13 mouse cellular contexts compared by ENCODE assay signal in genomic region chr6:133934667-133935066, GRCm38 (mm10).
"Had no signal": no experiment of that assay in that cellular context is flagged by ENCODE, and none has a peak within 500 bp of the region (broad histone marks: within the 10 kb centered on the region; RNA-seq: fewer than 3 reads in every experiment).

No protein-coding gene starts in this region.

- H3K36me3 ChIP-seq: limb, embryonic 12.5 days; liver, embryonic 15.5 days; midbrain, embryonic 13.5 days; neural tube, embryonic 12.5 days; stomach, embryonic 15.5 days had no signal

- H3K4me1 ChIP-seq: limb, embryonic 12.5 days; liver, embryonic 15.5 days; midbrain, embryonic 13.5 days; neural tube, embryonic 12.5 days; stomach, embryonic 15.5 days had no signal

- H3K4me2 ChIP-seq: limb, embryonic 12.5 days; liver, embryonic 15.5 days; lung, embryonic 14.5 days; midbrain, embryonic 13.5 days; neural tube, embryonic 12.5 days; stomach, embryonic 15.5 days had no signal

- DNase-seq: kidney, adult 11 months; kidney, adult 9 months; kidney, postnatal 14 days; lung, embryonic 14.5 days; lung, postnatal 14 days; right cerebral cortex, postnatal 4 days; spleen, adult 18-20 months; thymus, postnatal 36 days had no signal

- H3K9me3 ChIP-seq: limb, embryonic 12.5 days; liver, embryonic 15.5 days; midbrain, embryonic 13.5 days; neural tube, embryonic 12.5 days; stomach, embryonic 15.5 days had no signal

- H3K27ac ChIP-seq: limb, embryonic 12.5 days; liver, embryonic 15.5 days; midbrain, embryonic 13.5 days; neural tube, embryonic 12.5 days; stomach, embryonic 15.5 days had no signal

- ATAC-seq: midbrain, embryonic 13.5 days had no signal

- H3K4me3 ChIP-seq: limb, embryonic 12.5 days; liver, embryonic 15.5 days; midbrain, embryonic 13.5 days; neural tube, embryonic 12.5 days; stomach, embryonic 15.5 days had no signal

- H3K27me3 ChIP-seq: limb, embryonic 12.5 days; liver, embryonic 15.5 days; midbrain, embryonic 13.5 days; neural tube, embryonic 12.5 days; stomach, embryonic 15.5 days had no signal

- H3K9ac ChIP-seq: limb, embryonic 12.5 days; liver, embryonic 15.5 days; lung, embryonic 14.5 days; midbrain, embryonic 13.5 days; neural tube, embryonic 12.5 days; stomach, embryonic 15.5 days had no signal
